Mouse (Mus musculus) activated CD4-positive, CD25-positive, alpha-beta regulatory T cell, adult 9 weeks (primary cell): ENCODE measurements around the gene Olfr418. TPM values are rescaled to one million over a fixed set of nuclear protein-coding genes. Genes with fewer than 3 reads are reported as not detected.

ENCODE experiments used
- polyA plus RNA-seq: library from polyadenylated mRNA; unstranded; fragments of 100-300 nt; shearing (Covaris generic); gene quantifications from one replicate; pipeline ENCODE4 v1.2.1, GENCODE M21; 2017

Olfr418 gene
- polyA plus RNA-seq: not detected

DNA sequence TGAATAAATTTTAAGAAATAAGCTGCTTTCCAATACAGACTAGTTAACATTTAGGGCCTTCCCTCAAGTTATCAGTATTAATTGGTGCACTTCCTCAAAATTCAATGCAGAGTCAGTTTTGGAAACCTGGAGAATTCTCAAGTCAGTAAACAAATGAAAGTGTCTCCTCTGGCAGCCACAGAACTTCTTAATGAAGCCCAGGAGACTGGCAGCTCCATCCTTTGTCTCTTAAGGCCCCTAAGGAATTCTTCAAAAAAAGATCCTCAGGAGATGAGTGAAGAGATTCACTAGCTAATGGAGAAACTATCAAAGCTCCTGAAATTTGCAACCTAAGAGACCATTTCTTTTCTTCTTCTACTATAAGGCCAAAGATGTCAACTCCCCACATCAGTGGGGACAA is at the start of gene Olfr418:
Gene Olfr418 (plus strand): TSS at position 301 of the 400 bp plus-strand sequence.

DNA sequence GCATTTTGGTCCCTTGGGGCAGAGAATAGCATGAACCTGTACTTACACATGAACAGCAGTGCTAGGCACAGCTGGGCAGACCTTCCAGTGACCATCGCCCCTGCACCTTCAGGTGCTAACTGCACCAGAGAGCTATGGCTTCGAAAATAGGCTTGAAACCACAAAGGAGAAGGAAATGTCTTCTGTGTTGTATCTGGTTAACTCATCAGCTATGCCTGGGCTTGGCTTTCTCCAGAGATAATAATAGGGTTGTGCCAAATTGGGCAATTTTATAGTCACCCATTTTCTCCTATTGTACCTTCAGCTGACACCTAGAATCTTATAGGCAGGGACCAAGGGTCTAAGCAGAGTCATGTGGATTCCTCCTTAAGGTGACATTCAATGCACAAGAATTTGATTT is 38.7 kb upstream of the Olfr418 start, which contains the start of gene Fcer1a:
Gene Fcer1a (minus strand): TSS at position 134 of the 400 bp plus-strand sequence.

GRCm38 (mm10) chr1:173277677-173278076 is 11.9 kb downstream of the Olfr418 start, which contains the start of gene Mptx2:
Gene Mptx2, minus strand, starts transcription at chr1:173277777.

Other genes with a start within 250 kb of the Olfr418 start
- not detected for gene Olfr1408, start 128.6 kb upstream of the Olfr418 start, polyA plus RNA-seq
- gene Olfr1406, start 75.4 kb upstream of the Olfr418 start, polyA plus RNA-seq: not detected
- not detected for gene Olfr218, start 68.2 kb upstream of the Olfr418 start, polyA plus RNA-seq
- gene Olfr1404, start 53.6 kb upstream of the Olfr418 start, polyA plus RNA-seq: not detected
- gene Fcer1a, start 38.8 kb upstream of the Olfr418 start, polyA plus RNA-seq: not detected
- gene Mptx2, start 11.8 kb downstream of the Olfr418 start, polyA plus RNA-seq: not detected
- gene Ackr1, start 67.7 kb downstream of the Olfr418 start, polyA plus RNA-seq: not detected
- 69.2 TPM for gene Aim2, start 84.9 kb downstream of the Olfr418 start, polyA plus RNA-seq
- gene Cadm3, start 101.7 kb downstream of the Olfr418 start, polyA plus RNA-seq: not detected
- gene Ifi206, start 225.0 kb downstream of the Olfr418 start, polyA plus RNA-seq: 163 TPM